Mouse (Mus musculus): ENCODE data around the gene Hcar2.

Hcar2 gene

GRCm38 (mm10) chr5:123862374-123863350 is 2.6 kb downstream of the Hcar2 start:
- no peak for DNase-seq (ENCODE audit: low spot score in 2 of 2)

- DNase-seq (ENCODE audit: low spot score in 2 of 2), result no peak
Measured at GRCm38 (mm10) chr5:123858798-123859197, 6.5 kb downstream of the Hcar2 start.

GRCm38 (mm10) chr5:123854511-123854910 is 10.8 kb downstream of the Hcar2 start:
- no peak for DNase-seq (ENCODE audit: low spot score in 2 of 2)

- DNase-seq (ENCODE audit: low spot score in 2 of 2), result no peak
Measured at GRCm38 (mm10) chr5:123853877-123854504, 11.3 kb downstream of the Hcar2 start.

- peak; percentile 16 to 20 for DNase-seq (ENCODE audit: low spot score in 2 of 2)
Measured at GRCm38 (mm10) chr5:123851398-123851797, 13.9 kb downstream of the Hcar2 start.

GRCm38 (mm10) chr5:123844316-123844715 is 21.0 kb downstream of the Hcar2 start:
- DNase-seq (ENCODE audit: low spot score in 2 of 2), result no peak

- DNase-seq (ENCODE audit: low spot score in 2 of 2), result no peak
Measured at GRCm38 (mm10) chr5:123843816-123844215, 21.5 kb downstream of the Hcar2 start.

GRCm38 (mm10) chr5:123842935-123843282 is 22.4 kb downstream of the Hcar2 start:
- no peak for DNase-seq (ENCODE audit: low spot score in 2 of 2)

- DNase-seq (ENCODE audit: low spot score in 2 of 2), result no peak
Measured at GRCm38 (mm10) chr5:123842221-123842934, 22.9 kb downstream of the Hcar2 start.

GRCm38 (mm10) chr5:123837371-123837770 is 27.9 kb downstream of the Hcar2 start:
- DNase-seq (ENCODE audit: low spot score in 2 of 2), result no peak

GRCm38 (mm10) chr5:123834836-123835235 is 30.5 kb downstream of the Hcar2 start:
- no peak for DNase-seq (ENCODE audit: low spot score in 2 of 2)

GRCm38 (mm10) chr5:123832309-123832708 is 33.0 kb downstream of the Hcar2 start:
- DNase-seq (ENCODE audit: low spot score in 2 of 2), result no peak

- no peak for DNase-seq (ENCODE audit: low spot score in 2 of 2)
Measured at GRCm38 (mm10) chr5:123827659-123828091, 37.6 kb downstream of the Hcar2 start.

GRCm38 (mm10) chr5:123822706-123823105 is 42.6 kb downstream of the Hcar2 start:
- DNase-seq (ENCODE audit: low spot score in 2 of 2), result no peak

- no peak for DNase-seq (ENCODE audit: low spot score in 2 of 2)
Measured at GRCm38 (mm10) chr5:123821264-123821571, 44.1 kb downstream of the Hcar2 start.

- no peak for DNase-seq (ENCODE audit: low spot score in 2 of 2)
Measured at GRCm38 (mm10) chr5:123820501-123821263, 44.6 kb downstream of the Hcar2 start.

- no peak for DNase-seq (ENCODE audit: low spot score in 2 of 2)
Measured at GRCm38 (mm10) chr5:123818941-123819577, 46.2 kb downstream of the Hcar2 start.

- no peak for DNase-seq (ENCODE audit: low spot score in 2 of 2)
Measured at GRCm38 (mm10) chr5:123816891-123817290, 48.4 kb downstream of the Hcar2 start.

Measured in thymus, postnatal 10 days (tissue).